Mouse (Mus musculus) midbrain, embryonic 12.5 days (tissue): Measurements from ENCODE around the gene Zw10. TPM values are rescaled to one million over a fixed set of nuclear protein-coding genes. Genes with fewer than 3 reads are reported as not detected.

Source experiments
- ATAC-seq: fragments of 200-750 bp; cut with Nextera tagmentation; 2 replicates; pipeline ENCODE4 v1.8.0; 2017; ENCODE audit warnings: low read depth, moderate TSS enrichment, moderate library complexity; ENCODE audit not compliant: low FRiP score
- H3K27ac ChIP-seq: fragments of 300-500 bp; sonication (generic); replicated peaks from 2 replicates; pipeline ENCODE4 v1.5.1; 2016; ENCODE audit warnings: mild to moderate bottlenecking
- H3K27me3 ChIP-seq: fragments of 300-500 bp; sonication (generic); 2 replicates; pipeline ENCODE4 v1.6.1; 2016; ENCODE audit warnings: mild to moderate bottlenecking
- H3K36me3 ChIP-seq: fragments of 300-500 bp; sonication (generic); 2 replicates; pipeline ENCODE4 v1.6.1; 2016
- H3K4me1 ChIP-seq: fragments of 300-500 bp; sonication (generic); 2 replicates; pipeline ENCODE4 v1.6.1; 2016
- H3K4me2 ChIP-seq: fragments of 300-500 bp; sonication (generic); replicated peaks from 2 replicates; pipeline ENCODE4 v1.6.1; 2016; ENCODE audit warnings: mild to moderate bottlenecking, moderate library complexity
- H3K4me3 ChIP-seq: fragments of 300-500 bp; sonication (generic); 2 replicates; pipeline ENCODE4 v1.5.1; 2016; ENCODE audit warnings: mild to moderate bottlenecking
- H3K9ac ChIP-seq: fragments of 300-500 bp; sonication (generic); replicated peaks from 2 replicates; pipeline ENCODE4 v1.6.1; 2016; ENCODE audit warnings: mild to moderate bottlenecking, moderate library complexity
- H3K9me3 ChIP-seq: fragments of 300-500 bp; sonication (generic); 2 replicates; pipeline ENCODE4 v1.6.1; 2016; ENCODE audit warnings: mild to moderate bottlenecking
- WGBS: fragments of 180-500 bp; shearing (Covaris S2); methylation state at CpG from one replicate; pipeline ENCODE4 v1.1.7; 2016; 5-methylcytosine and 5-hydroxymethylcytosine counted together
- polyA plus RNA-seq: library from polyadenylated mRNA; unstranded; fragments of >200 nt; fragmentation: Nextera tagmentation; extraction: Ambion mirVana; gene quantifications from 2 replicates; pipeline ENCODE4 v1.2.1, GENCODE M21; 2016

The Zw10 gene
- polyA plus RNA-seq, 1 experiment from 2014 or later: 51.9 TPM

GRCm38 (mm10) chr9:49087317-49087716 is 31.9 kb downstream of the Zw10 start:
- ATAC-seq: peak; percentile 56; the same call in 1 of the 2 replicates
- Histone ChIP-seq H3K36me3 (no peaks in the 10 kb centered on the region), H3K4me2 (no peak overlapping the region), H3K9me3 (no peaks in the 10 kb centered on the region), H3K4me1 (peaks cover 13% of the 10 kb centered on the region), H3K9ac (no peak overlapping the region), H3K4me3 (no peak overlapping the region), H3K27me3 (0 out of 2 replicates have a peak, but pooled peaks cover 3% of the 10 kb centered on the region), H3K27ac (no peak overlapping the region)
- WGBS: 14% methylated on average over 11 of the region's 11 CpGs

- Histone ChIP-seq H3K9me3 (0 out of 2 replicates have a peak, but pooled peaks cover 3% of the 10 kb centered on the region), H3K4me3 (no peak overlapping the region), H3K4me1 (peaks cover 12% of the 10 kb centered on the region), H3K27me3 (no peaks in the 10 kb centered on the region), H3K4me2 (no peak overlapping the region), H3K36me3 (no peaks in the 10 kb centered on the region), H3K9ac (no peak overlapping the region), H3K27ac (no peak overlapping the region)
- 97% methylated on average over 3 of the region's 3 CpGs for WGBS
- ATAC-seq: no peak
These were observed 43.5 kb downstream of the Zw10 start for GRCm38 (mm10) chr9:49098871-49099270.

GRCm38 (mm10) chr9:49102328-49102727 is 46.9 kb downstream of the Zw10 start:
- Histone ChIP-seq H3K4me3 (no peak overlapping the region), H3K4me2 (no peak overlapping the region), H3K4me1 (peaks cover 12% of the 10 kb centered on the region), H3K36me3 (no peaks in the 10 kb centered on the region), H3K9ac (no peak overlapping the region), H3K27me3 (no peaks in the 10 kb centered on the region), H3K9me3 (0 out of 2 replicates have a peak, but pooled peaks cover 3% of the 10 kb centered on the region), H3K27ac (0 out of 2 replicates have a peak overlapping the region, but pooled peaks have one; percentile 46)
- peak; percentile 97 for ATAC-seq
- 31% methylated on average over 1 of the region's 1 CpGs for WGBS

- Histone ChIP-seq H3K4me3 (no peak overlapping the region), H3K9me3 (no peaks in the 10 kb centered on the region), H3K27ac (no peak overlapping the region), H3K4me2 (no peak overlapping the region), H3K36me3 (no peaks in the 10 kb centered on the region), H3K4me1 (peaks cover 8% of the 10 kb centered on the region), H3K9ac (no peak overlapping the region), H3K27me3 (no peaks in the 10 kb centered on the region)
- ATAC-seq: no peak
- WGBS: 55% methylated on average over 7 of the region's 7 CpGs
These were observed 53.7 kb downstream of the Zw10 start for GRCm38 (mm10) chr9:49109101-49109500.

- Histone ChIP-seq H3K36me3 (no peaks in the 10 kb centered on the region), H3K9ac (no peak overlapping the region), H3K9me3 (no peaks in the 10 kb centered on the region), H3K27ac (no peak overlapping the region), H3K27me3 (no peaks in the 10 kb centered on the region), H3K4me2 (no peak overlapping the region), H3K4me3 (no peak overlapping the region), H3K4me1 (peaks cover 8% of the 10 kb centered on the region)
- ATAC-seq: no peak
- WGBS: 28% methylated on average over 6 of the region's 6 CpGs
These were observed 55.2 kb downstream of the Zw10 start for GRCm38 (mm10) chr9:49110476-49111220.

GRCm38 (mm10) chr9:49111296-49111695 is 55.9 kb downstream of the Zw10 start:
- 89% methylated on average over 5 of the region's 5 CpGs for WGBS

GRCm38 (mm10) chr9:49118271-49118825 is 62.9 kb downstream of the Zw10 start:
- WGBS: 52% methylated on average over 3 of the region's 3 CpGs
- Histone ChIP-seq H3K9ac (no peak overlapping the region), H3K9me3 (no peaks in the 10 kb centered on the region), H3K27ac (no peak overlapping the region), H3K4me2 (no peak overlapping the region), H3K4me1 (no peaks in the 10 kb centered on the region), H3K27me3 (no peaks in the 10 kb centered on the region), H3K4me3 (no peak overlapping the region), H3K36me3 (no peaks in the 10 kb centered on the region)
- no peak for ATAC-seq

More at GRCm38 (mm10) chr9:49111296-49111695, 55.9 kb downstream of the Zw10 start:
- Histone ChIP-seq H3K9me3 (no peaks in the 10 kb centered on the region), H3K4me3 (no peak overlapping the region), H3K36me3 (no peaks in the 10 kb centered on the region), H3K27ac (no peak overlapping the region), H3K4me1 (peaks cover 8% of the 10 kb centered on the region), H3K27me3 (no peaks in the 10 kb centered on the region), H3K9ac (no peak overlapping the region), H3K4me2 (no peak overlapping the region)
- no peak for ATAC-seq

GRCm38 (mm10) chr9:49119759-49120158 is 64.3 kb downstream of the Zw10 start:
- H3K4me3 ChIP-seq: no peak overlapping the region
- 81% methylated on average over 4 of the region's 4 CpGs for WGBS
- H3K9ac ChIP-seq: no peak overlapping the region
- no peak overlapping the region for H3K4me2 ChIP-seq
- no peak overlapping the region for H3K27ac ChIP-seq
- ATAC-seq: no peak
- H3K27me3 ChIP-seq: no peaks in the 10 kb centered on the region
- H3K9me3 ChIP-seq: no peaks in the 10 kb centered on the region
- H3K36me3 ChIP-seq: no peaks in the 10 kb centered on the region
- H3K4me1 ChIP-seq: no peaks in the 10 kb centered on the region

GRCm38 (mm10) chr9:49125706-49126105 is 70.3 kb downstream of the Zw10 start:
- no peak for ATAC-seq
- Histone ChIP-seq H3K27me3 (0 out of 2 replicates have a peak, but pooled peaks cover 5% of the 10 kb centered on the region), H3K9me3 (no peaks in the 10 kb centered on the region), H3K36me3 (no peaks in the 10 kb centered on the region), H3K9ac (no peak overlapping the region), H3K27ac (no peak overlapping the region), H3K4me1 (peaks cover 7% of the 10 kb centered on the region), H3K4me3 (no peak overlapping the region), H3K4me2 (no peak overlapping the region)
- WGBS: 85% methylated on average over 7 of the region's 7 CpGs

Other genes with a start within 250 kb of the Zw10 start
- 11.3 and 12.2 TPM in 2 replicates for gene Zbtb16, start 219.4 kb upstream of the Zw10 start, polyA plus RNA-seq
- 0.22 and 0.48 TPM in 2 replicates for gene Htr3a, start 144.5 kb upstream of the Zw10 start, polyA plus RNA-seq
- gene Htr3b, start 90.6 kb upstream of the Zw10 start, polyA plus RNA-seq: not detected in 2 replicates
- gene Usp28, start 70.2 kb upstream of the Zw10 start, polyA plus RNA-seq: 46.3 and 53.9 TPM in 2 replicates
- gene Tmprss5, start 25.6 kb downstream of the Zw10 start, polyA plus RNA-seq: 1.7 and 1.9 TPM in 2 replicates
- gene Gm4894, start 194.9 kb downstream of the Zw10 start, polyA plus RNA-seq: not detected in 2 replicates